Mouse (Mus musculus): ENCODE measurements around the gene Agl. TPM values are rescaled to one million over a fixed set of nuclear protein-coding genes. Genes with fewer than 3 reads are reported as not detected.
A peak's percentile ranks its signal among the peaks of the same experiment; 100 is the strongest.

Agl gene
- polyA plus RNA-seq, 1 experiment from 2014 or later = 28.1 TPM

- H3K4me3 ChIP-seq (replicated peaks; ENCODE audit: low read length) = no peak overlapping the region
- ATAC-seq (ENCODE audit: insufficient read depth, low FRiP score) = no peak
- H3K27ac ChIP-seq (ENCODE audit: low read length) = no peak overlapping the region
- no peak overlapping the region for H3K4me2 ChIP-seq (ENCODE audit: low read depth, low read length)
- no peaks in the 10 kb centered on the region for H3K4me1 ChIP-seq (ENCODE audit: control insufficient read depth, insufficient read depth, low read length)
- no peak overlapping the region for H3K9ac ChIP-seq (ENCODE audit: low read length)
- H3K9me3 ChIP-seq (replicated peaks; ENCODE audit: control insufficient read depth, low read length) = 0 out of 2 replicates have a peak, but pooled peaks cover 4% of the 10 kb centered on the region
- peaks cover 8% of the 10 kb centered on the region; the same call in 1 of the 2 replicates for H3K36me3 ChIP-seq (ENCODE audit: control insufficient read depth, insufficient read depth, low read length)
- H3K27me3 ChIP-seq (ENCODE audit: control insufficient read depth, insufficient read depth, low read length) = no peaks in the 10 kb centered on the region
- WGBS = 32% methylated on average over 4 of the region's 5 CpGs
These were observed 67.9 kb downstream of the Agl start for GRCm38 (mm10) chr3:116740106-116740505.

- Histone ChIP-seq H3K4me1 (ENCODE audit: control insufficient read depth, insufficient read depth, low read length) (no peaks in the 10 kb centered on the region), H3K4me3 (replicated peaks; ENCODE audit: low read length) (no peak overlapping the region), H3K9me3 (replicated peaks; ENCODE audit: control insufficient read depth, low read length) (0 out of 2 replicates have a peak, but pooled peaks cover 4% of the 10 kb centered on the region), H3K4me2 (ENCODE audit: low read depth, low read length) (no peak overlapping the region), H3K27me3 (ENCODE audit: control insufficient read depth, insufficient read depth, low read length) (no peaks in the 10 kb centered on the region), H3K27ac (ENCODE audit: low read length) (no peak overlapping the region), H3K9ac (ENCODE audit: low read length) (no peak overlapping the region), H3K36me3 (ENCODE audit: control insufficient read depth, insufficient read depth, low read length) (0 out of 2 replicates have a peak, but pooled peaks cover 2% of the 10 kb centered on the region)
- no peak for ATAC-seq (ENCODE audit: insufficient read depth, low FRiP score)
- WGBS = 73% methylated on average over 8 of the region's 8 CpGs
These were observed 70.6 kb downstream of the Agl start for GRCm38 (mm10) chr3:116737326-116737731.

GRCm38 (mm10) chr3:116729483-116730174, 78.3 kb downstream of the Agl start:
- no peak overlapping the region for H3K4me2 ChIP-seq (ENCODE audit: low read depth, low read length)
- no peaks in the 10 kb centered on the region for H3K4me1 ChIP-seq (ENCODE audit: control insufficient read depth, insufficient read depth, low read length)
- no peak overlapping the region for H3K27ac ChIP-seq (ENCODE audit: low read length)
- WGBS = 73% methylated on average over 2 of the region's 2 CpGs
- H3K9me3 ChIP-seq (replicated peaks; ENCODE audit: control insufficient read depth, low read length) = no peaks in the 10 kb centered on the region
- no peaks in the 10 kb centered on the region for H3K27me3 ChIP-seq (ENCODE audit: control insufficient read depth, insufficient read depth, low read length)
- H3K4me3 ChIP-seq (replicated peaks; ENCODE audit: low read length) = no peak overlapping the region
- no peak for ATAC-seq (ENCODE audit: insufficient read depth, low FRiP score)
- no peaks in the 10 kb centered on the region for H3K36me3 ChIP-seq (ENCODE audit: control insufficient read depth, insufficient read depth, low read length)
- no peak overlapping the region for H3K9ac ChIP-seq (ENCODE audit: low read length)

GRCm38 (mm10) chr3:116726807-116727206, 81.2 kb downstream of the Agl start:
- Histone ChIP-seq H3K4me1 (ENCODE audit: control insufficient read depth, insufficient read depth, low read length) (no peaks in the 10 kb centered on the region), H3K9me3 (replicated peaks; ENCODE audit: control insufficient read depth, low read length) (no peaks in the 10 kb centered on the region), H3K4me2 (ENCODE audit: low read depth, low read length) (no peak overlapping the region), H3K27ac (ENCODE audit: low read length) (no peak overlapping the region), H3K4me3 (replicated peaks; ENCODE audit: low read length) (no peak overlapping the region), H3K9ac (ENCODE audit: low read length) (no peak overlapping the region), H3K36me3 (ENCODE audit: control insufficient read depth, insufficient read depth, low read length) (no peaks in the 10 kb centered on the region), H3K27me3 (ENCODE audit: control insufficient read depth, insufficient read depth, low read length) (no peaks in the 10 kb centered on the region)
- WGBS = 50% methylated on average over 9 of the region's 9 CpGs
- peak; percentile 26; the same call in 1 of the 2 replicates for ATAC-seq (ENCODE audit: insufficient read depth, low FRiP score)

- peak overlapping the region; percentile 33; the same call in 1 of the 2 replicates for H3K27ac ChIP-seq (ENCODE audit: low read length)
- no peaks in the 10 kb centered on the region for H3K27me3 ChIP-seq (ENCODE audit: control insufficient read depth, insufficient read depth, low read length)
- H3K9me3 ChIP-seq (replicated peaks; ENCODE audit: control insufficient read depth, low read length) = no peaks in the 10 kb centered on the region
- no peak overlapping the region for H3K4me3 ChIP-seq (replicated peaks; ENCODE audit: low read length)
- H3K36me3 ChIP-seq (ENCODE audit: control insufficient read depth, insufficient read depth, low read length) = no peaks in the 10 kb centered on the region
- no peaks in the 10 kb centered on the region for H3K4me1 ChIP-seq (ENCODE audit: control insufficient read depth, insufficient read depth, low read length)
- peak; percentile 59; the same call in 1 of the 2 replicates for ATAC-seq (ENCODE audit: insufficient read depth, low FRiP score)
- 60% methylated on average over 10 of the region's 10 CpGs for WGBS
- H3K9ac ChIP-seq (ENCODE audit: low read length) = no peak overlapping the region
- H3K4me2 ChIP-seq (ENCODE audit: low read depth, low read length) = no peak overlapping the region
These were observed 84.2 kb downstream of the Agl start for GRCm38 (mm10) chr3:116723496-116724481.

- WGBS = 54% methylated on average over 4 of the region's 4 CpGs
- Histone ChIP-seq H3K27me3 (ENCODE audit: control insufficient read depth, insufficient read depth, low read length) (no peaks in the 10 kb centered on the region), H3K4me2 (ENCODE audit: low read depth, low read length) (no peak overlapping the region), H3K4me3 (replicated peaks; ENCODE audit: low read length) (no peak overlapping the region), H3K9me3 (replicated peaks; ENCODE audit: control insufficient read depth, low read length) (no peaks in the 10 kb centered on the region), H3K4me1 (ENCODE audit: control insufficient read depth, insufficient read depth, low read length) (no peaks in the 10 kb centered on the region), H3K36me3 (ENCODE audit: control insufficient read depth, insufficient read depth, low read length) (no peaks in the 10 kb centered on the region), H3K9ac (ENCODE audit: low read length) (no peak overlapping the region), H3K27ac (ENCODE audit: low read length) (no peak overlapping the region)
- ATAC-seq (ENCODE audit: insufficient read depth, low FRiP score) = peak; percentile 26; the same call in 1 of the 2 replicates
These were observed 85.0 kb downstream of the Agl start for GRCm38 (mm10) chr3:116722980-116723379.

GRCm38 (mm10) chr3:116718951-116719350, 89.0 kb downstream of the Agl start:
- H3K27me3 ChIP-seq (ENCODE audit: control insufficient read depth, insufficient read depth, low read length) = no peaks in the 10 kb centered on the region
- H3K4me1 ChIP-seq (ENCODE audit: control insufficient read depth, insufficient read depth, low read length) = no peaks in the 10 kb centered on the region
- H3K9ac ChIP-seq (ENCODE audit: low read length) = no peak overlapping the region
- H3K27ac ChIP-seq (ENCODE audit: low read length) = no peak overlapping the region
- WGBS = 58% methylated on average over 3 of the region's 3 CpGs
- no peak overlapping the region for H3K4me2 ChIP-seq (ENCODE audit: low read depth, low read length)
- H3K9me3 ChIP-seq (replicated peaks; ENCODE audit: control insufficient read depth, low read length) = no peaks in the 10 kb centered on the region
- no peak overlapping the region for H3K4me3 ChIP-seq (replicated peaks; ENCODE audit: low read length)
- no peaks in the 10 kb centered on the region for H3K36me3 ChIP-seq (ENCODE audit: control insufficient read depth, insufficient read depth, low read length)
- no peak for ATAC-seq (ENCODE audit: insufficient read depth, low FRiP score)

GRCm38 (mm10) chr3:116713031-116713430, 94.9 kb downstream of the Agl start:
- H3K4me3 ChIP-seq (replicated peaks; ENCODE audit: low read length) = peak overlapping the region; percentile 80
- no peaks in the 10 kb centered on the region for H3K36me3 ChIP-seq (ENCODE audit: control insufficient read depth, insufficient read depth, low read length)
- H3K27me3 ChIP-seq (ENCODE audit: control insufficient read depth, insufficient read depth, low read length) = no peaks in the 10 kb centered on the region
- 22% methylated on average over 5 of the region's 5 CpGs for WGBS
- H3K4me1 ChIP-seq (ENCODE audit: control insufficient read depth, insufficient read depth, low read length) = peaks cover 6% of the 10 kb centered on the region
- H3K27ac ChIP-seq (ENCODE audit: low read length) = no peak overlapping the region
- no peaks in the 10 kb centered on the region for H3K9me3 ChIP-seq (replicated peaks; ENCODE audit: control insufficient read depth, low read length)
- peak overlapping the region; percentile 78 for H3K4me2 ChIP-seq (ENCODE audit: low read depth, low read length)
- no peak for ATAC-seq (ENCODE audit: insufficient read depth, low FRiP score)
- peak overlapping the region; percentile 94 for H3K9ac ChIP-seq (ENCODE audit: low read length)

- peak within 1 kb of the TSS; percentile 80 for H3K4me3 ChIP-seq (replicated peaks; ENCODE audit: low read length)
- 4% methylated on average over 8 of the region's 8 CpGs for WGBS
- no peaks in the 10 kb centered on the region for H3K27me3 ChIP-seq (ENCODE audit: control insufficient read depth, insufficient read depth, low read length)
These were observed 95.5 kb downstream of the Agl start, which contains the start of gene Slc35a3 for GRCm38 (mm10) chr3:116712436-116712881. Gene Slc35a3, minus strand, starts transcription at chr3:116712831.

More at GRCm38 (mm10) chr3:116712436-116712881, 95.5 kb downstream of the Agl start, which contains the start of gene Slc35a3:
- Histone ChIP-seq H3K9ac (ENCODE audit: low read length) (peak within 1 kb of the TSS; percentile 94), H3K9me3 (replicated peaks; ENCODE audit: control insufficient read depth, low read length) (no peaks in the 10 kb centered on the region), H3K4me2 (ENCODE audit: low read depth, low read length) (peak within 1 kb of the TSS; percentile 78), H3K4me1 (ENCODE audit: control insufficient read depth, insufficient read depth, low read length) (peaks cover 6% of the 10 kb centered on the region), H3K27ac (ENCODE audit: low read length) (peak within 1 kb of the TSS; percentile 92), H3K36me3 (ENCODE audit: control insufficient read depth, insufficient read depth, low read length) (no peaks in the 10 kb centered on the region)
- no peak for ATAC-seq (ENCODE audit: insufficient read depth, low FRiP score)
